Mouse (Mus musculus) lung, embryonic 14.5 days (tissue): ENCODE data around the gene Snx30. TPM values are rescaled to one million over a fixed set of nuclear protein-coding genes. Genes with fewer than 3 reads are reported as not detected.

Experiments used
- ATAC-seq: fragments of 200-750 bp; cut with Nextera tagmentation; 2 replicates; pipeline ENCODE4 v1.8.0; 2017; ENCODE audit warnings: mild to moderate bottlenecking, moderate TSS enrichment, moderate library complexity; ENCODE audit not compliant: insufficient read depth
- DNase-seq: peaks from one replicate; pipeline ENCODE4 v3.0.0-alpha.2; 2015
- H3K27ac ChIP-seq: fragments of 300-500 bp; sonication (generic); 2 replicates; pipeline ENCODE4 v1.5.1; 2014; ENCODE audit warnings: low read depth, mild to moderate bottlenecking, moderate library complexity
- H3K27me3 ChIP-seq: fragments of 300-500 bp; sonication (generic); 2 replicates; pipeline ENCODE4 v1.6.1; 2014; ENCODE audit warnings: low read length, control low read depth; ENCODE audit not compliant: insufficient read depth
- H3K36me3 ChIP-seq: fragments of 300-500 bp; sonication (generic); 2 replicates; pipeline ENCODE4 v1.6.1; 2014; ENCODE audit warnings: control low read depth; ENCODE audit not compliant: insufficient read depth
- H3K4me1 ChIP-seq: fragments of 300-500 bp; sonication (generic); 2 replicates; pipeline ENCODE4 v1.6.1; 2014; ENCODE audit warnings: antibody characterized with exemption, control low read depth; ENCODE audit not compliant: insufficient read depth
- H3K4me2 ChIP-seq: fragments of 300-500 bp; sonication (generic); 2 replicates; pipeline ENCODE4 v1.6.1; 2014; ENCODE audit warnings: mild to moderate bottlenecking
- H3K4me3 ChIP-seq: fragments of 300-500 bp; sonication (generic); 2 replicates; pipeline ENCODE4 v1.5.1; 2014; ENCODE audit warnings: low read depth, low read length
- H3K9ac ChIP-seq: fragments of 300-500 bp; sonication (generic); 2 replicates; pipeline ENCODE4 v1.6.1; 2014
- H3K9me3 ChIP-seq: fragments of 300-500 bp; sonication (generic); 2 replicates; pipeline ENCODE4 v1.6.1; 2016; ENCODE audit warnings: low read depth, low read length, control low read depth
- CTCF ChIP-seq: IDR thresholded peaks from 2 replicates; pipeline ENCODE4 v1.5.1; 2016; ENCODE audit warnings: antibody characterized with exemption, low read depth
- WGBS: fragments of 180-500 bp; shearing (Covaris S2); extraction: QIAGEN DNeasy Blood & Tissue Kit; methylation state at CpG from one replicate; pipeline ENCODE4 v1.1.7; 2014; 5-methylcytosine and 5-hydroxymethylcytosine counted together
- polyA plus RNA-seq: library from polyadenylated mRNA; unstranded; fragments of >200 nt; fragmentation: Nextera tagmentation; extraction: Ambion mirVana; gene quantifications from 2 replicates; pipeline ENCODE4 v1.2.1, GENCODE M21; 2014

Gene Snx30
- polyA plus RNA-seq, 1 experiment from 2014 or later = 10.6 TPM

- Histone ChIP-seq H3K9ac (no peak overlapping the region), H3K27me3 (no peaks in the 10 kb centered on the region), H3K9me3 (no peaks in the 10 kb centered on the region), H3K4me3 (no peak overlapping the region), H3K4me2 (no peak overlapping the region), H3K4me1 (no peaks in the 10 kb centered on the region), H3K27ac (peak overlapping the region; percentile 13), H3K36me3 (no peaks in the 10 kb centered on the region)
- TF ChIP-seq CTCF = no peak
- WGBS = 62% methylated on average over 7 of the region's 7 CpGs
- no peak for DNase-seq
- no peak for ATAC-seq
Observed at GRCm38 (mm10) chr4:59837659-59838058, 32.0 kb downstream of the Snx30 start.

GRCm38 (mm10) chr4:59844460-59845244 is 39.0 kb downstream of the Snx30 start:
- no peaks in the 10 kb centered on the region for H3K4me1 ChIP-seq
- no peaks in the 10 kb centered on the region for H3K27me3 ChIP-seq
- DNase-seq = no peak
- no peak for ATAC-seq
- no peak for TF ChIP-seq CTCF
- H3K36me3 ChIP-seq = no peaks in the 10 kb centered on the region
- H3K9me3 ChIP-seq = no peaks in the 10 kb centered on the region
- H3K4me2 ChIP-seq = no peak overlapping the region
- no peak overlapping the region for H3K4me3 ChIP-seq
- H3K9ac ChIP-seq = no peak overlapping the region
- 77% methylated on average over 15 of the region's 15 CpGs for WGBS
- H3K27ac ChIP-seq = no peak overlapping the region

- Histone ChIP-seq H3K9ac (no peak overlapping the region), H3K4me2 (no peak overlapping the region), H3K4me3 (no peak overlapping the region), H3K27me3 (no peaks in the 10 kb centered on the region), H3K4me1 (no peaks in the 10 kb centered on the region), H3K36me3 (no peaks in the 10 kb centered on the region), H3K27ac (no peak overlapping the region), H3K9me3 (no peaks in the 10 kb centered on the region)
- no peak for TF ChIP-seq CTCF
- WGBS = 76% methylated on average over 3 of the region's 3 CpGs
- DNase-seq (no peak), ATAC-seq (no peak)
Observed at GRCm38 (mm10) chr4:59845245-59845637, 39.6 kb downstream of the Snx30 start.

DNA sequence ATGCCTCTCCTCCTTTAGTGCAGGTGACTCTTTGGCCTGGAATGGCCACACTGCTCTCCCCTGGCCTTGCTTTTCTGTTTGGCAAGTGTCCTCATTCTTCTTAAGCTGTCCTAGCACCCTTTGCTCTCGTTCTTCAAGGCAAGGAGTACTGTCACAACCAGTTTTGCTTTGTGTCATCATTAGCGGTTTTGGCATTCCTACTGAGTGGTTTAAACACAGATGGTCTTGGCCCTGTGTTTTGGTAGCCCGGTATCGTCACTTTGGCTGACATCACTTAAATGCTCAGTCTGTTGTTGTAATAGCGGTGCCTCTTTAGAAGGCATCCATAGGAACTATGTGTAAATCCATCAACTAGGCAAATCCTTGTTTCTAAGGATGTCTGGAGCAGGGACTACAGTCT is 41.8 kb downstream of the Snx30 start:
- WGBS = 82% methylated on average over 5 of the region's 5 CpGs
- no peak for TF ChIP-seq CTCF
- no peaks in the 10 kb centered on the region for H3K9me3 ChIP-seq

GRCm38 (mm10) chr4:59850181-59850580 is 44.5 kb downstream of the Snx30 start:
- DNase-seq = peak; percentile 84
- Histone ChIP-seq H3K9me3 (no peaks in the 10 kb centered on the region), H3K9ac (no peak overlapping the region), H3K4me1 (0 out of 2 replicates have a peak, but pooled peaks cover 3% of the 10 kb centered on the region), H3K4me3 (no peak overlapping the region), H3K4me2 (no peak overlapping the region), H3K27me3 (no peaks in the 10 kb centered on the region), H3K36me3 (no peaks in the 10 kb centered on the region), H3K27ac (no peak overlapping the region)
- peak; percentile 81 for TF ChIP-seq CTCF
- 0 out of 2 replicates have a peak, but pooled peaks have one; percentile 50 for ATAC-seq
- 47% methylated on average over 2 of the region's 2 CpGs for WGBS

More for the DNA sequence above, 41.8 kb downstream of the Snx30 start:
- 0 out of 2 replicates have a peak, but pooled peaks cover 3% of the 10 kb centered on the region for H3K4me1 ChIP-seq
- H3K36me3 ChIP-seq = no peaks in the 10 kb centered on the region
- no peak overlapping the region for H3K27ac ChIP-seq
- H3K4me2 ChIP-seq = no peak overlapping the region
- no peaks in the 10 kb centered on the region for H3K27me3 ChIP-seq
- no peak overlapping the region for H3K9ac ChIP-seq
- DNase-seq (no peak), ATAC-seq (no peak)
- no peak overlapping the region for H3K4me3 ChIP-seq

DNA sequence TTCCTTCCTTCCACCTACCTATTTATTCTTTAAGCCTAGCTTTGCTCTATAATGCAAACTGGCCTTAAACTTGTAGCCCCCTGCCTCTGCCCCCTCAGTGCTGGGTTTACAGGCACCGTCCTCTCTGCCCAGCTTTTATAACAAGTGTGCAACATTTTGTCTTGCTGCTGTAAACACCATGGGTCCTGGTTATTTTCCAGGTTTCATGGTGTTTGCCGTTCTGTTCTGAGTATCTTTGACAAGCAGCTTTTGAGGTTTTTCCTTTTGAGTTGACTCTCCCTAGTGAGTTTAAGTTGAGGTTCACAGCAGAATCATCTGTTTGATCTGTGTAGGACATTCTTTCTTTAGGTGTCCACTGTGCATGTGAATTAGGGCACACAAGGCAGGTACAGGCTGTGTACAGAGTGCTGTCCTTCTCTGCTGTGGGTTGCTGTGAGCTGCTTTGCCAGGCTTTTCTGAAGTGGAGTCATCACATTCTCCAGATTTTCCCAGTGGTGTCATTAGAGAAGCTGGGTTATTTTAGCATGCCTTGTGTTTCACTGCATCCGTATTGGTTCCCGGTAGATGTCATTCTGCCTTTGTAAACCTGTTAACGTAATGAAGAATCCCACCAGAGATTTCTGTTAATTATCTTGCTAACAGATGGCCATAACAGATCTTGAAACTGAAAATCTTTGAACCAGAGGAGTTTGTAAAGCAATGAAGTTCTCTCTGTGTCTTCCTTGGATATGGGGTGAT is 45.4 kb downstream of the Snx30 start:
- H3K4me3 ChIP-seq = no peak overlapping the region
- no peak overlapping the region for H3K9ac ChIP-seq
- H3K27me3 ChIP-seq = no peaks in the 10 kb centered on the region
- peak; percentile 19 for DNase-seq
- no peak overlapping the region for H3K27ac ChIP-seq
- ATAC-seq = no peak
- H3K4me1 ChIP-seq = 0 out of 2 replicates have a peak, but pooled peaks cover 3% of the 10 kb centered on the region
- 67% methylated on average over 5 of the region's 5 CpGs for WGBS
- TF ChIP-seq CTCF = no peak
- no peaks in the 10 kb centered on the region for H3K9me3 ChIP-seq
- H3K36me3 ChIP-seq = no peaks in the 10 kb centered on the region
- no peak overlapping the region for H3K4me2 ChIP-seq

- ATAC-seq (no peak), DNase-seq (no peak)
- H3K27me3 ChIP-seq = no peaks in the 10 kb centered on the region
- no peak overlapping the region for H3K4me3 ChIP-seq
- no peak overlapping the region for H3K27ac ChIP-seq
- 0 out of 2 replicates have a peak, but pooled peaks cover 3% of the 10 kb centered on the region for H3K4me1 ChIP-seq
- no peak overlapping the region for H3K4me2 ChIP-seq
- no peak for TF ChIP-seq CTCF
- 81% methylated on average over 7 of the region's 7 CpGs for WGBS
- H3K9ac ChIP-seq = no peak overlapping the region
- no peaks in the 10 kb centered on the region; the same call in 1 of the 2 replicates for H3K36me3 ChIP-seq
- H3K9me3 ChIP-seq = no peaks in the 10 kb centered on the region
Observed at GRCm38 (mm10) chr4:59853155-59853554, 47.5 kb downstream of the Snx30 start.
